Mouse (Mus musculus): Measurements from ENCODE around the gene Aldh8a1. TPM values are rescaled to one million over a fixed set of nuclear protein-coding genes. Genes with fewer than 3 reads are reported as not detected.
"Not testable (repeated sequence)": the region's sequence is repeated elsewhere in the genome, so short reads cannot be mapped to it uniquely, and the experiment has no call there.

Aldh8a1 gene
- total RNA-seq, 4 experiments from 2014 or later, result 0.30 TPM; not detected in 3

- DNase-seq, result no peak
Measured at GRCm38 (mm10) chr10:21369586-21369985, 7.5 kb upstream of the Aldh8a1 start.

- DNase-seq, result no peak
Measured at GRCm38 (mm10) chr10:21372271-21372670, 4.8 kb upstream of the Aldh8a1 start.

GRCm38 (mm10) chr10:21378196-21378944, 1.3 kb downstream of the Aldh8a1 start:
- no peak for DNase-seq

GRCm38 (mm10) chr10:21382914-21383313, 5.8 kb downstream of the Aldh8a1 start:
- no peak for DNase-seq

- DNase-seq, result no peak
Measured at GRCm38 (mm10) chr10:21385111-21385663, 8.1 kb downstream of the Aldh8a1 start.

GRCm38 (mm10) chr10:21389075-21389474, 12.0 kb downstream of the Aldh8a1 start:
- no peak for DNase-seq

- no peak for DNase-seq
Measured at GRCm38 (mm10) chr10:21390440-21390839, 13.3 kb downstream of the Aldh8a1 start.

- DNase-seq, result no peak
Measured at GRCm38 (mm10) chr10:21391286-21391685, 14.2 kb downstream of the Aldh8a1 start.

GRCm38 (mm10) chr10:21393390-21393789, 16.3 kb downstream of the Aldh8a1 start:
- no peak for DNase-seq

GRCm38 (mm10) chr10:21395426-21396139, 18.5 kb downstream of the Aldh8a1 start:
- DNase-seq, result no peak

- DNase-seq, result not testable (repeated sequence)
Measured at GRCm38 (mm10) chr10:21398873-21399425, 21.9 kb downstream of the Aldh8a1 start.

GRCm38 (mm10) chr10:21399622-21400021, 22.5 kb downstream of the Aldh8a1 start:
- DNase-seq, result no peak

- DNase-seq, result no peak
Measured at GRCm38 (mm10) chr10:21400031-21400430, 22.9 kb downstream of the Aldh8a1 start.

GRCm38 (mm10) chr10:21400453-21400852, 23.4 kb downstream of the Aldh8a1 start:
- DNase-seq, result no peak

GRCm38 (mm10) chr10:21401259-21401658, 24.2 kb downstream of the Aldh8a1 start:
- no peak for DNase-seq

GRCm38 (mm10) chr10:21404822-21405221, 27.7 kb downstream of the Aldh8a1 start:
- DNase-seq, result no peak

- DNase-seq, result no peak
Measured at GRCm38 (mm10) chr10:21405707-21406534, 28.8 kb downstream of the Aldh8a1 start.

GRCm38 (mm10) chr10:21410711-21411110, 33.6 kb downstream of the Aldh8a1 start:
- DNase-seq, result no peak

GRCm38 (mm10) chr10:21411621-21412205, 34.6 kb downstream of the Aldh8a1 start:
- DNase-seq, result no peak

GRCm38 (mm10) chr10:21415031-21415430, 37.9 kb downstream of the Aldh8a1 start:
- DNase-seq, result no peak

GRCm38 (mm10) chr10:21416184-21416583, 39.1 kb downstream of the Aldh8a1 start:
- no peak for DNase-seq

GRCm38 (mm10) chr10:21419188-21419587, 42.1 kb downstream of the Aldh8a1 start:
- DNase-seq, result no peak
